Mouse (Mus musculus) monocyte, adult 5-6 weeks (primary cell): ENCODE measurements around the gene Malsu1. TPM values are rescaled to one million over a fixed set of nuclear protein-coding genes. Genes with fewer than 3 reads are reported as not detected.

Source experiments
- ATAC-seq: fragments of 153-309, 156-312 bp; replicated peaks from 2 replicates; pipeline ENCODE4 v1.8.0; 2017; ENCODE audit warnings: mild to moderate bottlenecking; ENCODE audit not compliant: low TSS enrichment, insufficient number of reproducible peaks, severe bottlenecking, poor library complexity, low FRiP score
- total RNA-seq: library from RNA; stranded (forward); fragments of 200-1000, 200-491, 200-594 nt; gene quantifications from 3 replicates; pipeline ENCODE4 v1.2.3, GENCODE M21; 2017

Gene Malsu1
- total RNA-seq, 1 experiment from 2014 or later, result 63.9 TPM

DNA sequence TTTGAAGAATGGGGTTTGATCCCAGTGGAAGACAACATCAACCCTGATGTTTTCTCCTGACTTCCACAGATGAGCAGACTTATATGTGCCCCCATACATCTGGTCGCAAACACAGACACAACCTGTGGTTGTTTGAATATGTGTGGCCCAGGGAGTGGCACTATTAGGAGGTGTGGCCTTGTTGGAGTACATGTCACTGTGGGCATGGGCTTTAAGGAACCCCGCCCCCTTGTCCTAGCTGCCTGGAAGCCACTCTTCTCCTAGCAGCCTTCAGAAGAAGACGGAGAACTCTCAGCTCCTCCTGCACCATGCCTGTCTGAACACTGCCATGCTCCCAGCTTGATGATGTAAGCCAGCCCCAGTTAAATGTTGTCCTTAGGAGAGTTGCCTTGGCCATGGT lies 46.8 kb downstream of the Malsu1 start:
- ATAC-seq, result no peak

DNA sequence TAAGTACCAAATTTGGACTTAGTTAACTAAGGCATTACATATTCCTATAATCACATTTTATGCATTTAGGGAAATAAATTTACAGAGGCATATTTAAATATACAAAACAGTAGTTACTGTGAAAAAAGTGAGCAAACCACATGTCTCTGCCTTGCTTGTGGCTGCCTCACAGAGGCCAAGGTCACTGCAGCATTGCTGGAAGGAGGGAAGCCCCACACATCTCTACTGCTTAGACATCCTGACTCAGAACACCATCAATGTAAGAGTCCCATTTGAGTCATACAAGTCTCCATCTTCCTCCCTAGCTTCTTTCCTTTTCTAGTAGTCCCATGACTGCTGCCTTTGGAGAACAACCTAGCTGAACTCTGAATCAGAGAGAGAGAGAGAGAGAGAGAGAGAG lies 56.7 kb downstream of the Malsu1 start:
- no peak for ATAC-seq

DNA sequence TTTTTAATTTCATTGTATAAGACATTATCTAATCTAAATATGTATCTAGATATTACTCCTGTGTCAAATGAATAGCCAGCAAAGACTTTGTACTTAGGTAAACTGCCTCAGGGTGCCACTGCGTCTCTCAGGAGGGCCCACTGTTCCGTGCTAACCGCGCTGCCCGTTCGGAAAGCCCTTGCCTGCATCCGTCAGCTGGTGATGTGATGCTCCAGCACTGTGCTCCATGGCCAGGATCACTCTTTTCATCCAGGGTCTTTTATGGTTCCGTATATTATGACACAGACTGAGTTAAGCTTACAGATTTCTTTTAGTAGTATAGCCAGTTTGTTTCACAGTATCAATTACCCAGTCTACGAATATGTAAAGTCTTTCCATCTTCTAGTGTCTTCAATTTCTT lies 58.3 kb downstream of the Malsu1 start:
- ATAC-seq, result no peak

DNA sequence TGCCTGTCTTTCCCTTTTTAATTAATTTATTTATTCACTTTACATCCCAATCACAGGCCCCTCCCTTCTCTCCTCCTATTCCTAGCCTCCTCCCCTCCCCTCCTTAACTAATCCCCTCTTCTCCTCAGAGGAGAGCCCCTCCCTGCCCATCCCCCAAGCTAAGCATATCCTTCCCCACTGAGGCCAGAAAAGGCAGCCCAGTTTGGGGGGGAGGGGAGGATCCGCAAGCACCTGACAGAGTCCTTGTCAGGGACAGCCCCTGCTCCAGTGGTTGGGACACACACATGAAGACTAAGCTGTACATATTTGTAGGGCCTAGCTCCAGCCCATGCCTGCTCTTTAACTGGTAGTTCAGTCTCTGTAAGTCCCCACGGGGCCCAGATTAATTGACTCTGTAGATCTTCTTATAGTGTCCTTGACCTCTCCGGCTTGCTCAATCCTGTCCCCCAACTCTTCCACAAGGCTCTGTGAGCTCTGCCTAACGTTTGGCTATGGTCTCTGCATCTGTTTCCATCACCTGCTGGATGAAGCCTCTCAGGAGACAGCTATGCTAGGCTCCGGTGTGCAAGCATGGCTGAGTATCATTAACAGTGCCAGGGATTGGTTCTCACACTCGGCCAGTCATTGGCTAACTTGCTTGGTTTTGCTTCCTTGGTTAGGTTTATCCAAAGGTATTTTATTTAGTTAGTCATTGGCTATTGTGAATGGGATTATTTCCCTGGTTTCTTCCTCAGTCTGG lies 58.9 kb downstream of the Malsu1 start:
- no peak for ATAC-seq

Other genes with a start within 250 kb of the Malsu1 start
- gene Tmem176a, start 232.9 kb upstream of the Malsu1 start, total RNA-seq, result 2.7 to 9.7 TPM (median 4.4 TPM) in 3 replicates
- gene Tmem176b, start 232.3 kb upstream of the Malsu1 start, total RNA-seq, result 19.1 to 28.4 TPM (median 27.7 TPM) in 3 replicates
- gene Aoc1, start 200.9 kb upstream of the Malsu1 start, total RNA-seq, result not detected in 3 replicates
- not detected in 3 replicates for gene 1600015I10Rik, start 143.9 kb upstream of the Malsu1 start, total RNA-seq
- not detected in 3 replicates for gene Doxl2, start 98.8 kb upstream of the Malsu1 start, total RNA-seq
- not detected in 3 replicates for gene Svs1, start 86.9 kb upstream of the Malsu1 start, total RNA-seq
- 0.68 TPM in 1 of 3 replicates, not detected in the others for gene Gpnmb, start 37.2 kb upstream of the Malsu1 start, total RNA-seq
- gene Igf2bp3, start 141.2 kb downstream of the Malsu1 start, total RNA-seq, result 0.19 to 0.29 TPM in 2 of 3 replicates, not detected in the other
- 185 to 235 TPM (median 209 TPM) in 3 replicates for gene Tra2a, start 190.2 kb downstream of the Malsu1 start, total RNA-seq
- gene Ccdc126, start 245.5 kb downstream of the Malsu1 start, total RNA-seq, result 1.3 to 4.2 TPM (median 3.2 TPM) in 3 replicates